In genomic region chr2:152813232-152813631, GRCm38 (mm10) we compare ENCODE assay signal across 20 mouse cellular contexts. TPM values are rescaled to one million over a fixed set of nuclear protein-coding genes. Genes with fewer than 3 reads are reported as not detected.
DNase-seq lines count a peak whose midpoint lies in the region; ATAC-seq and TF ChIP-seq lines count a peak whose summit lies in the region.
"Had no signal": no experiment of that assay in that cellular context is flagged by ENCODE, and none has a peak within 500 bp of the region (broad histone marks: within the 10 kb centered on the region; RNA-seq: fewer than 3 reads in every experiment).

No protein-coding gene starts in this region.

- peak overlapping the region; percentile 50 for H3K4me2 ChIP-seq in liver, embryonic 16.5 days (ENCODE audit: low read depth, low read length)
- no peak overlapping the region for H3K4me2 ChIP-seq in neural tube, embryonic 15.5 days
- H3K4me2 ChIP-seq: limb, embryonic 13.5 days; neural tube, embryonic 12.5 days had no signal

- peak overlapping the region; percentile 59 for H3K9ac ChIP-seq in liver, embryonic 16.5 days (ENCODE audit: low read depth, low read length)
- H3K9ac ChIP-seq in neural tube, embryonic 15.5 days (replicated peaks), result no peak overlapping the region
- H3K9ac ChIP-seq: limb, embryonic 13.5 days; neural tube, embryonic 12.5 days had no signal

- H3K4me3 ChIP-seq in layer of hippocampus, adult 2 months, result no peak overlapping the region
- no peak overlapping the region; the same call in 1 of the 2 replicates for H3K4me3 ChIP-seq in liver, embryonic 16.5 days (ENCODE audit: low read depth, low read length)
- H3K4me3 ChIP-seq in neural tube, embryonic 15.5 days (replicated peaks), result no peak overlapping the region
- H3K4me3 ChIP-seq: limb, embryonic 13.5 days; neural tube, embryonic 12.5 days had no signal

- H3K27me3 ChIP-seq in liver, embryonic 16.5 days (ENCODE audit: control insufficient read depth, insufficient read depth, low read depth, low read length), result no peaks in the 10 kb centered on the region
- no peaks in the 10 kb centered on the region for H3K27me3 ChIP-seq in neural tube, embryonic 15.5 days (replicated peaks)
- H3K27me3 ChIP-seq: limb, embryonic 13.5 days; neural tube, embryonic 12.5 days had no signal

- 82% methylated on average over 1 of the region's 1 CpGs for WGBS in liver, embryonic 16.5 days (ENCODE audit: insufficient replicate concordance)
- 100% methylated on average over 1 of the region's 1 CpGs for WGBS in neural tube, embryonic 15.5 days

- peak overlapping the region; percentile 70 for H3K27ac ChIP-seq in layer of hippocampus, adult 2 months
- H3K27ac ChIP-seq in liver, embryonic 16.5 days (ENCODE audit: low read length), result peak overlapping the region; percentile 99
- no peak overlapping the region for H3K27ac ChIP-seq in neural tube, embryonic 15.5 days (replicated peaks)
- H3K27ac ChIP-seq: limb, embryonic 13.5 days; neural tube, embryonic 12.5 days; stomach, postnatal 0 days had no signal

- no peaks in the 10 kb centered on the region for H3K36me3 ChIP-seq in liver, embryonic 16.5 days (ENCODE audit: control insufficient read depth, insufficient read depth)
- 0 out of 2 replicates have a peak, but pooled peaks cover 4% of the 10 kb centered on the region for H3K36me3 ChIP-seq in neural tube, embryonic 15.5 days
- H3K36me3 ChIP-seq: neural tube, embryonic 12.5 days had no signal

- peaks cover 97% of the 10 kb centered on the region for H3K4me1 ChIP-seq in liver, embryonic 16.5 days (ENCODE audit: control insufficient read depth, low read depth, low read length)
- H3K4me1 ChIP-seq in neural tube, embryonic 15.5 days, result peaks cover 32% of the 10 kb centered on the region

- H3K9me3 ChIP-seq in liver, embryonic 16.5 days (replicated peaks; ENCODE audit: control insufficient read depth, low read length), result no peaks in the 10 kb centered on the region
- H3K9me3 ChIP-seq in neural tube, embryonic 15.5 days (replicated peaks), result no peaks in the 10 kb centered on the region
- H3K9me3 ChIP-seq: limb, embryonic 13.5 days; neural tube, embryonic 12.5 days had no signal

- DNase-seq in cerebellum, adult 11-12 months, result peak; percentile 18
- DNase-seq in cerebellum, adult 9-10 months, result no peak
- DNase-seq in layer of hippocampus, adult 2 months (ENCODE audit: low spot score in 2 of 2), result no peak
- no peak for DNase-seq in layer of hippocampus, postnatal 36 days
- peak; percentile 65 for DNase-seq in A20 (ENCODE audit: low read depth, low spot score)
- no peak for DNase-seq in c-Kit-positive CD71-positive TER-119-positive erythroid progenitor cells, embryonic 14.5 days (ENCODE audit: low spot score)
- DNase-seq: adrenal gland, adult 8-10 months; cerebellum, adult 11 months; heart, postnatal 4 days; kidney, adult 11 months; kidney, postnatal 14 days had no signal

- ATAC-seq in liver, embryonic 16.5 days (ENCODE audit: low read depth), result no peak
- no peak for ATAC-seq in neural tube, embryonic 15.5 days (ENCODE audit: low FRiP score)
- ATAC-seq: forebrain, embryonic 16.5 days; hindbrain, embryonic 16.5 days; lung, postnatal 0 days had no signal

- no peak for TF ChIP-seq CTCF in layer of hippocampus, adult 2 months (conservative IDR thresholded peaks at IDR 0.05)

RNA-seq across cellular contexts. Expression of gene Bcl2l1, which starts 18.3 kb away (rescaled TPM):
- total RNA-seq in layer of hippocampus, adult 2 months (2021), result 100 to 1,000 TPM; 129 to 134 TPM
- total RNA-seq in layer of hippocampus, postnatal 36 days (2021), result 100 to 1,000 TPM; 116 to 141 TPM
- polyA plus RNA-seq in liver, embryonic 16.5 days (2015; fragmentation: Nextera tagmentation; extraction: Ambion mirVana), result 213 and 241 TPM in 2 replicates
- polyA plus RNA-seq in neural tube, embryonic 15.5 days (2015; fragmentation: Nextera tagmentation; extraction: Ambion mirVana), result 119 and 125 TPM in 2 replicates

RNA-seq across cellular contexts. Expression of gene Tpx2, which starts 34.5 kb away (rescaled TPM):
- total RNA-seq in layer of hippocampus, adult 2 months (2021), result 1 to 10 TPM; 2.0 to 2.2 TPM
- 1 to 10 TPM; 2.0 to 3.1 TPM for total RNA-seq in layer of hippocampus, postnatal 36 days (2021)
- 57.7 and 58.9 TPM in 2 replicates for polyA plus RNA-seq in liver, embryonic 16.5 days (2015; fragmentation: Nextera tagmentation; extraction: Ambion mirVana)
- 11.1 and 26.9 TPM in 2 replicates for polyA plus RNA-seq in neural tube, embryonic 15.5 days (2015; fragmentation: Nextera tagmentation; extraction: Ambion mirVana)

RNA-seq across cellular contexts. Expression of gene Cox4i2, which starts 59.3 kb away (rescaled TPM):
- 1 to 10 TPM; 1.4 to 1.6 TPM for total RNA-seq in layer of hippocampus, adult 2 months (2021)
- 1 to 10 TPM; 1.7 to 2.7 TPM for total RNA-seq in layer of hippocampus, postnatal 36 days (2021)
- 0.95 and 1.4 TPM in 2 replicates for polyA plus RNA-seq in liver, embryonic 16.5 days (2015; fragmentation: Nextera tagmentation; extraction: Ambion mirVana)
- polyA plus RNA-seq in neural tube, embryonic 15.5 days (2015; fragmentation: Nextera tagmentation; extraction: Ambion mirVana), result 4.8 and 7.6 TPM in 2 replicates
- total RNA-seq: megakaryocyte-erythroid progenitor cell, adult 5-6 weeks had no signal

Comparison
In these comparisons a context has a peak if more than half of its experiments do, and no peak if none do; other contexts are left out.
1. DNase-seq: peak in cerebellum, adult 11-12 months (single experiment) and A20 (single experiment); none in cerebellum, adult 9-10 months (single experiment), layer of hippocampus, adult 2 months (0 of 2), layer of hippocampus, postnatal 36 days (0 of 2) and c-Kit-positive CD71-positive TER-119-positive erythroid progenitor cells, embryonic 14.5 days (single experiment).